Mouse (Mus musculus): ENCODE data around the gene Tchp.

The Tchp gene

GRCm38 (mm10) chr5:114695775-114696174 lies 11.8 kb upstream of the Tchp start:
- no peak for ATAC-seq (ENCODE audit: insufficient number of reproducible peaks, low FRiP score, low TSS enrichment)

- ATAC-seq (ENCODE audit: insufficient number of reproducible peaks, low FRiP score, low TSS enrichment): no peak
Observed at GRCm38 (mm10) chr5:114696939-114697338, 10.6 kb upstream of the Tchp start.

GRCm38 (mm10) chr5:114698044-114698746 lies 9.4 kb upstream of the Tchp start:
- ATAC-seq (ENCODE audit: insufficient number of reproducible peaks, low FRiP score, low TSS enrichment): peak; percentile 84; the same call in 1 of the 2 replicates

GRCm38 (mm10) chr5:114699015-114699414 lies 8.5 kb upstream of the Tchp start:
- no peak for ATAC-seq (ENCODE audit: insufficient number of reproducible peaks, low FRiP score, low TSS enrichment)

- no peak for ATAC-seq (ENCODE audit: insufficient number of reproducible peaks, low FRiP score, low TSS enrichment)
Observed at GRCm38 (mm10) chr5:114702403-114703392, 4.9 kb upstream of the Tchp start.

GRCm38 (mm10) chr5:114708491-114708890 lies 931 bp downstream of the Tchp start:
- no peak for ATAC-seq (ENCODE audit: insufficient number of reproducible peaks, low FRiP score, low TSS enrichment)

GRCm38 (mm10) chr5:114709357-114709756 lies 1.8 kb downstream of the Tchp start:
- ATAC-seq (ENCODE audit: insufficient number of reproducible peaks, low FRiP score, low TSS enrichment): no peak

- ATAC-seq (ENCODE audit: insufficient number of reproducible peaks, low FRiP score, low TSS enrichment): no peak
Observed at GRCm38 (mm10) chr5:114714551-114714950, 7.0 kb downstream of the Tchp start.

- ATAC-seq (ENCODE audit: insufficient number of reproducible peaks, low FRiP score, low TSS enrichment): no peak
Observed at GRCm38 (mm10) chr5:114717292-114717691, 9.7 kb downstream of the Tchp start.

GRCm38 (mm10) chr5:114717937-114718336 lies 10.4 kb downstream of the Tchp start:
- ATAC-seq (ENCODE audit: insufficient number of reproducible peaks, low FRiP score, low TSS enrichment): no peak

GRCm38 (mm10) chr5:114718483-114718882 lies 10.9 kb downstream of the Tchp start:
- peak; percentile 71 for ATAC-seq (ENCODE audit: insufficient number of reproducible peaks, low FRiP score, low TSS enrichment)

- peak; percentile 58; the same call in 1 of the 2 replicates for ATAC-seq (ENCODE audit: insufficient number of reproducible peaks, low FRiP score, low TSS enrichment)
Observed at GRCm38 (mm10) chr5:114719003-114719927, 11.7 kb downstream of the Tchp start.

GRCm38 (mm10) chr5:114719928-114720270 lies 12.3 kb downstream of the Tchp start:
- ATAC-seq (ENCODE audit: insufficient number of reproducible peaks, low FRiP score, low TSS enrichment): no peak

- ATAC-seq (ENCODE audit: insufficient number of reproducible peaks, low FRiP score, low TSS enrichment): no peak
Observed at GRCm38 (mm10) chr5:114720784-114721183, 13.2 kb downstream of the Tchp start.

- ATAC-seq (ENCODE audit: insufficient number of reproducible peaks, low FRiP score, low TSS enrichment): no peak
Observed at GRCm38 (mm10) chr5:114721969-114722368, 14.4 kb downstream of the Tchp start.

GRCm38 (mm10) chr5:114722846-114723245 lies 15.3 kb downstream of the Tchp start:
- ATAC-seq (ENCODE audit: insufficient number of reproducible peaks, low FRiP score, low TSS enrichment): no peak

- ATAC-seq (ENCODE audit: insufficient number of reproducible peaks, low FRiP score, low TSS enrichment): no peak
Observed at GRCm38 (mm10) chr5:114728160-114728559, 20.6 kb downstream of the Tchp start.

- no peak for ATAC-seq (ENCODE audit: insufficient number of reproducible peaks, low FRiP score, low TSS enrichment)
Observed at GRCm38 (mm10) chr5:114730129-114730528, 22.6 kb downstream of the Tchp start.

- no peak for ATAC-seq (ENCODE audit: insufficient number of reproducible peaks, low FRiP score, low TSS enrichment)
Observed at GRCm38 (mm10) chr5:114731498-114731897, 23.9 kb downstream of the Tchp start.

- ATAC-seq (ENCODE audit: insufficient number of reproducible peaks, low FRiP score, low TSS enrichment): no peak
Observed at GRCm38 (mm10) chr5:114731969-114732368, 24.4 kb downstream of the Tchp start.

All from cerebellum, adult (tissue).